Mouse (Mus musculus) cerebellum, adult 11 months (tissue): ENCODE measurements around the gene Rtn4rl1.

Source experiments
- DNase-seq: peaks from one replicate; pipeline ENCODE4 v3.0.0; 2022

Gene Rtn4rl1

DNA sequence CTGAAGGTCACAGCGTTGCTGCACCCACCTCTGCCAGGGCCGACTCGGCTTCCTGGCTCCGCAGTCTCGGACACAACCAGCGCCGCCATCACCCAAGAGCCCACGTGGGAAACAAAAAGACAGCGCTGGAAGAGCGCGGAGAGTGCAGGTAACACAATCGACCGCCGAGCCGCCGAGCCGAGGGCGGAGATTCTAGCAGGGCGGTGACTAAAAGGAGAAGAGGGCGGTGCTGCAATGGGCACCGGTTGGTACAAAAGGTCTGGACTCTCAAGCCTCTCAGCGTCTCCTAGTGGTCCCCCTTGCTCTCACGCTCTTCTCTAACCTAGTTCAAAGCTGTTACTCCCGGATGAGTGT, 3.2 kb upstream of the Rtn4rl1 start:
- peak; percentile 74 for DNase-seq

DNA sequence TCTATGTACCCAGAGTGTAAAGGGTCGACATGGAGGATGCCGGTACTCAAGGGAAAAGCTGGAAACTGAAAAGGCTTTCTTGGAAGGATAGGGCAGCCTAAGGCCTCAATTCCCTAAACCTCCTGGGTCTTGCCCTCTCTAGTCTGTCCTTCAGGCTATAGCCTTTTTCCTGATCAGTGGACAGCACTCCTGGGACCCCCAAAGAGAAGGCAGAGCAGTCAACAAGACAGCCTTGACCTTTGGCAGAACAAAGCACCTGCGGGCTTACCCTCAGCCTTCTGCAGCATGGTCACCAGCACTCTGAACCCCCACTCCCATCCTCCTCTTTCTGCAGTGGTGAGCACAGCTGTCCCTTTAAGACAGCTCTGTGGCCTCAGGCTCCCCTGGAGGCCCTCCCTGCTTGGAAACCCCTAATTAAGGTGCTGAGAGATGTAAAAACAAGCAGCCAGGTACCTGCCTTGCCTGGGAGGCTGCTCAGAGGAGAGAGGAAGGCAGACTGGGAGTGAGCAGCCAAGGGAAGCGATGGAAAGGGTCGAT, 2.6 kb upstream of the Rtn4rl1 start, which contains the start of gene Dph1:
TSS of gene Dph1 (minus strand) at position 337 of the 537 bp plus-strand sequence.
- no peak for DNase-seq

DNA sequence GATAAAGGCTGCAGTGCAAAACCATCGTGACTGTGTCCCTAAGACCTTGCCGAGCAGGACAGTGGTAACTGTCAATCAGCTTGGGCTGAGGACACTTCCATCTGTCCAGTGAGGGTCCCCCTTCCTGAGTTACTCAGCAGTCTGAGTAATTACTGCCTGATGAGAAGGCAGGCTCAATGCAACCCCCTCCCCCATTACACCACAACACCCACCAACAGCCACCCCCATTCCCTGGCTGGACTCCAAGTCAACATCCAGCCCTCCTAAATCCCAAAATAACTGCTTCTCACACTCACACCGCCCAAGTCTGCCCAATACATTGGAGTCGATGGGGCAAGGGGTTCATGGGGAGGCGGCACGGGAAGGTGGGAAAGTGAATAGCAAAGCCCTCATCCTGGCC, 1.7 kb upstream of the Rtn4rl1 start:
- no peak for DNase-seq

DNA sequence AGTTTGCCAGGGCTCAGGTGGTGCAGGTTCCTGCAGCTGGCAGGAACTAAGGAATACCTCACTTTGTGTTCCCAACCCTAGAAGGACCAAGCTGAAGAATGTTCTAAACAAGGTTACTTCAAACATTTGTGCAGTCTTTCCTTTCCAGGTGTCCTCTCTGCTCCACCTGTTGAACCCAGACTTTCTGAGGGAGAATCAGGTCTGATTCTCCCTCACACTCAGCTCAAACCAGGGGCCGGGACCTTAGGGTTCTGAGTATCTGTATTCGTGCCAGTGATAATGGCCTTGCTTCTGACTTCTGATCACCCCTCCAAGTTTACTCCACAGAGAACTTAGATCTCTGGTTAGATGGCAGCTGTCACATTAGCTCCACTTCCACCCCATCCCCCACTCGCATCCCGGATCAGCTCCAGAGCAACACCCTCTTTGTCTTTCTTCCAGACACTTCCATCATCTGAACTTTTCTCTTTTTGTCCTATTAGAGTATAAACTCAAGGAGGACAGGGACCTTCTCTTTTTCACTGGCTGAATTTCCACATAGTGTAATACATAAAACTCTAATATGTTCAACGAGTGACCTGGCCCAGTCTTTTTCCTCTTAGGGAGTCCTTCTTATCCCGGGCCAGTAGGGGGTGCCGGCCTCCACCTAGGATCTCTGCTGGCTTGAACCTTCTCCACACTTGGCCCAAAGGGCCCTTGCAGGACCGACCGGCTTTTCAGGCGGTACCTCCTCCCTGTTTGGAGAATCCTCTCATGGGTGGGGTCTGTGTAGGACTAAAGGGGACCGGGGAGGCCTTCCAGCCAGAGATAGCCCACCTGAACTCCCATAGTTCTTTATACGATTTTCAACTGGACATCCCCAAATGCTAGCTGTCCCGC, 1.0 kb upstream of the Rtn4rl1 start:
- DNase-seq = peak; percentile 85

DNA sequence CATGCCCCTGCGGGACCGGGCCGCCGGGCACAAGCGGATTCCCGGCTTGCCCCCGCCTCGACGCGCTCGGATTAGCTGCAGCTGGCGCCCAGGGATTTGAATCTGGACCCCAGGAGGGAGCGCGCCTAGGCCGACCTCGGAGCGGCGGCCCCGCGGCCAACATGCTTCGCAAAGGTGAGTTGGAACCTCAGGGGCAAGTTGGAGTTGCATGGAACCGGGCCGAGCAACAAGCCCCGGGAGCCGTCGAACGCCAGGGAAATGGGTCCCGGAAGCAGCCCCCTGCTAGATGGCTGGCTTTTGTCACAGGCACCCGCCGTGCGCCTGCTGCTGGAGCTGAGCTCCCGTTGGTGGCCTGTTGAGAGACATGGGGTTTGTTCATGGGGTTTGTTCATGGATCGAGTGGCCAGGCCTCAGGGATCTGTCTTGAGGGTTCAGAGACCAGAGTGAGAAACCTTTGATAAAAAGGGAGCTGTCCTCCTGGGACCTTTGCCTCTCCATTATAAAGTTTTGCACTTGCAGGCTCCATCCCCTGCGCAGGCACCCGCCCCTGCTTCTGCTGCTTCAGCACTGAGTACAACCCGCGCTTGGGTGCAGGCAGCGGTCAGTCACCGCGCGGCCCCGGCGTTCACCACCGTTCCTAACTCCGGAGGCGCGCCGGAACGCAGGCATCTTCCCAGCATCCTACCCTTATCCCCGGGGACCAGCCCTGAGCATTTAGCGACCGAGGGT, 702 bp downstream of the Rtn4rl1 start:
- DNase-seq = no peak

DNA sequence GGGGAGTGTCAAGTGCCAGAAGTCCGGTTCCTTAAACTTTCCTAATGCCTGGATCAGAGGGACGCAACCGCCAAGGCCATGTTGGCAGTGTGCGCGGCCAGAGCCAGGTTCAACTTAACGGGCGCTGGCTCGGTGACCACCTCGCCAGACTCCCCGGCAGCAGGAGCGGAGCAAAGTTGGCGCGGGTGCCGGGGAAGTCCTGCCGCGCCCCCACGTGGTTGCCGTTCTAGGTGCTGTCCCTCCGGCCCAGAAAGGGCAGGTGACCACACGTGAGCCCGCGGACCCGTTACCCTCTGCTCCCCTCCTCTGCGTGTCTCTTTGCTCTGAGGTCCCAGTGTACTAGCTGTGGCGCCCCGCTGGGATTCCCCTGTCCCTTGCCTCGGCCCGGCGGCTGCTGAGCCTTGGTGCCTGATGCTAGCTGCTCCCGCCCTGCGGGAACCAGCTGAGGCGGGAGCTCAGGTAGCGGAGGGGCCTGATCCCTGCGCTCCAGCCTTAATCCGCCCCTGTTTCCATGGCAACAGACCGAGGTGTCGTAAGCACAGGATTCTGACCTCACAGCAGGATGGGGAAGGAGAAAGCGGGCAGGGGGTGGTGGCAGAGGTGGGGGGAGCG, 1.4 kb downstream of the Rtn4rl1 start:
- DNase-seq = peak; percentile 75

DNA sequence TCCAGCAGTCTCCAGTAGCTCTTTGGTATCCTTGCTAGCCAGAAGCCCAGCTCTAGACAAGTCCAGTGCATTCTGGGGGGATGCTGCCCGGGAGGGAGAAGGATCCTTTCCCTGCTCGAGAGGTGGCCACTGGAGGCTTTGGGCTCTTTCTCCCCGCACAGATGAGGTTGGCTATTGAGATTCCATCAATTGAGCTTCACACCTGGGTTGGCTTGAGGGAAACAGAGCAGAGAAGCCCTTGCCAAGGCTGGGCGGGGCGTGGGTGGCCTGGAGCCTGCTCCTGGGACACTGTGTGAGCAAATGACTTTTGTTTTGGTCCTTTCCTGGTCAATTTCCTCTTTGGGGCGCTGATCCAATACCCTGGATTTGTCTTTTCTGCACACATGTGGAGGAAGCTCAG, 2.5 kb downstream of the Rtn4rl1 start:
- no peak for DNase-seq

DNA sequence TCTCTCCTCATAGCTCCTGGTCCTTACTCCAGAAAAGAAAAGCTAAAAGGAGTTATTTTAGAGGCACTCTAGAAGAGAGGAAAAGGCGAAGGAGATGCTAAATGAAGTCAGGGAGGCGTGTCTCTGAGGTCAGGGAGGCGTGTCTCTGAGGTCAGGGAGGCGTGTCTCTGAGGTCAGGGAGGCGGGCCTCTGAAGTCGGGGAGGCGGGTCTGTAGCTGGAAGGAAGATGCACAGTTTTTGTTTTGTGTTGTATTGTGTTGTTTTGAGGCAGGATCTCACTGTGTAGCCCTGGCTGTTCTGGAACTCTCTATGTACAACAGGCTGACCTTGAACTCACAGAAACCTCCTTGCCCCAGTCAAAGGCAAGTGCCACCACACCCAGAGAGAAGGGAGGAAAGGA, 4.4 kb downstream of the Rtn4rl1 start:
- no peak for DNase-seq

DNA sequence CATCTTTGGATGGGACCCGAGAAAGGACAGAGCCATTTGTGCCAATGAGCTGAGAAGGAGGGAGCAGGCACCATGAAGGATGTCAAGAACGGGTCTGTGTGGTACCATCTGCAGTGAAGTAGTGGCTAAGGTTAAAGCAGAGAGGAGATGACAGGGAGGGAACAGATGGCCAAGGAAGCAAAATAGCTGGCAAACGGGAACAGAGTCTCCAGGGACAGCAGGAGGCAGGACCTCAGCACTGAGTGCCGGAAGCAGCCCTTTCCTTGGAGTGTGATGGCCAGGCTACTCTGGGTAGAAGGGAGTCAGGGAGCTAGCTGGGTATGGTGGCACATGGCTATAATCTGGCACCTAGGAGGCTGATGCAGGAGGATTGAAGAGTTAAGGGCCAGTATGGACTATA, 5.2 kb downstream of the Rtn4rl1 start:
- DNase-seq = peak; percentile 66

DNA sequence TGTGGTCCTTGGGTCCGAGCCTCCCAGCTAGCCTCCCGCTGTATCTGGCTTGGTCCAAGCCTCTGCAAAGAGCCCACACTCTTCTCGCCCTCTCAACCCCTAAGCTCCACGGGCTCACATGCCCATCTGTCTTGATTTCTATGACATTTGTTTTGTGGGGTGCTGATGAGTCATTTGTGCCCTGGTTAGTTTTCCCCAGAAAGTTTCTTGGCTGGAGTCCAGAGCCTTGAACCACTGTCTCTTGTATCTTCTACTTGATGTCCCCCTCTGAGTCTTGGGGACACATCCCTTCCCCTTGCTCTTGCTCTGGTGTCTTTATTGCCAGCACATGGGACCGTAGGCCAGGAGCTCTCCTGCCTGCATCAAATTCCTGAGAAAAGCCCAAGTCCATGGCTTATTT, 6.4 kb downstream of the Rtn4rl1 start:
- DNase-seq = no peak

DNA sequence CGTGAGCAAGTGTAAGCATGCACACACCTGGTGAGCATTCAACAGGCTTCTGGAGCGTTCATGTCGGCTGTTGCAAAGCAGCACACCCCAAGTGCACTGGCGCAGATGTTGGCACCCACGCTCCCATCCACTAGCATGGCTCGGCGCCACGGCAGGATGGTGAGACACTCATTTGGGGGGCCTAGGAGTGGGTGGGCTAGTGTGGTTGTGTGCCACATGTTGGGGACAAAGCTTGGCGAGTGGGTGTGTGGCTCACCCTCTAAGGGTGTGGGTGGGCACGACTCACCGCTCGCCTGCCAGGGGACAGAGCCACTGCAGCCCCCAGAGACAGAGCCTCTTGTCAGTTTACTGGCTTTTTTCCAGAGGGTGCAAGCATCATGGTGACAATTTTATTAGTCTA, 7.4 kb downstream of the Rtn4rl1 start:
- no peak for DNase-seq

DNA sequence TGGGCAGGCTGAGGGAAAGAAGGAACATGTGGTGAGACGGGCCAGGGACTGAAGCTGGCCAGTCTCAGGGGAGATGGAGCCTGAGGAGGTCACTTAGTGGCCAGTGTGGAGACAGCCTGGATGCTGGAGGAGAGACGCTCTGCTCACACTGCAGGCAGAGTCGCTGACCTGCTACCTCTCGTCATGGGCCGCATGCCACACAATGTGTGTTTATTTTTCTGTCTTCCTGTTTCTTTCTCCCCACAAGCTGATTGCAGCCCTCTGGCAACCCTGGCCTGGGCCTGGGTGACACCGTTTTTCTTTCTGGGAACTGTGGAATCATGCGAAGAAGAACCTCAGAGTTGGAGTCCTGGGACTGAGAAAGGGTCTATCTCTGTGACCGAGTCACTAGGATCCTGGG, 8.1 kb downstream of the Rtn4rl1 start:
- no peak for DNase-seq

DNA sequence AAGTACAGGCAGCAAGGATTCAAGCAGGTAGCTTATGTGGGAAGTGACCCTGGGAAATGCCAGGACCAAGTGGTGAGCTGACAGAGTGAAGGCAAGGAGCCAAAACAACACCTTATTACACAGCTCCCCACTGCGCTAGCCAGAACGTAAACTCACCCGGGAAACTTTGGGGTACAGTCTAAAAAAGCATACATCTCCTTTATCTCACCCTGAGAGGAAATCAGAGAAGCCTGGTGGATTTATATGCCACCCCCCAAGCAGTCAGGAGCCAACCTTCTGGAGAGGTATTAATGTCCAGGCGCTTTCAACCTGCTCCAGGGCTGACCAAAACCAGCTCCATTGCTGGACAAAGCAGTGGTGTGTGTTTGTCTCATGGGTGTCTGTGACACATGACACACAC, 10.3 kb downstream of the Rtn4rl1 start:
- DNase-seq = no peak

DNA sequence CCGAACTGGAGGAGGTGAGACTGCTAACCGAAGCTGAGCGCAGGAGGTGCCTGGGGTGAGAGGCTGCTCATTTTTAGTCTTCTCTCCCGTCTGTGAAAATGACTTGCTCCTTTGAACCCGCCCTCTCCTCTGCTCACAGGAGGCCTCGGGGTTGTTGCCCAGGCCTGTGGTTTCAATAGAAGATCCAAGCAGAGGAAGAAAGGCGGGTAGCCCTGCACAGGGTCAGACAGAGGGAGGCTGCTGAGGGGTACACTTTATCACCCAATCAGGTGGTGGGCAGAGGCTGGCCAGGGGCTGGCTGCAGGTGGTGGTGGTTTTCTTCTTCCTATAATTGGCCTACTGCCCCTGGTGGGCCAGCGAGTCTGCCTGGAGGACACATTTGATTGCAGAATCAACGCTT, 10.9 kb downstream of the Rtn4rl1 start:
- no peak for DNase-seq

DNA sequence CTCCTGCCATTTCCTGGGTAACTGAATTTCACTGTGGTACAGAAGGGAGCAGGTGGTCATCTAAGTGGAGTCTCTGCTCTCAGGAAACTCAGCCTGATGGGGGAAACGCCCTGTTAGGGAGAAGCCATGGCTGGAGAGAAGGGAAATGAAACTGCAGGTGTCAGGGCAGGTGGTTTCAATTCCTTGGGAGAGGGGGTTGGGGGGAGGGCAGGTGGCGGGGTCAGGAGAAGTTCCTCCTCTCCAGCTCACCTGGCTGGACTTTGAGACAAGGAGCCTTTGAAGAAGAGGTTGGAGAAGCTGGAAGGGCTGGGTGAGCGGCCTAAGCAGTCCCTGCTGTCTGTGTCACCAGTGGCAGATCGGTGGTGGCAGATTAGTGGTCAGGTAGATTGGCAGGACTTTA, 12.8 kb downstream of the Rtn4rl1 start:
- DNase-seq = no peak

DNA sequence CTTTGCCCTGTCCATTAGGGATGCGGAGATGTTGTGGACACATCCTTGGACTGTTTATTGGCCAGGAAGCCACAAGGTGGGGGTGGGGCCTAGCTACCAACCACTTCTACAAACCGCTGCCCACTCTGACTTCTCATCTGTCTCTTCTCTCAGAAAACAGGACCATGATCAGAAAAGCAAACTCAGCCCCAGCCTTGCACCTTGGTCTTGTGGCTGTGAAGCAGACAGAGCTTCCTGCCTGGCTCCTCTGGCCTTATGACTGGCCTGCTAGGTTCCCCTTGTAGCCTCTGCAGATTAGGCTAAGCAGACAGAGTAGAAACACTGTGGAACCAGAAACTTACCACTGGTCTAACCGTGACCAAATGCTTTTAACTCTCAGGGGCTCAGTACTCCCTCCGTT, 15.8 kb downstream of the Rtn4rl1 start:
- DNase-seq = no peak

DNA sequence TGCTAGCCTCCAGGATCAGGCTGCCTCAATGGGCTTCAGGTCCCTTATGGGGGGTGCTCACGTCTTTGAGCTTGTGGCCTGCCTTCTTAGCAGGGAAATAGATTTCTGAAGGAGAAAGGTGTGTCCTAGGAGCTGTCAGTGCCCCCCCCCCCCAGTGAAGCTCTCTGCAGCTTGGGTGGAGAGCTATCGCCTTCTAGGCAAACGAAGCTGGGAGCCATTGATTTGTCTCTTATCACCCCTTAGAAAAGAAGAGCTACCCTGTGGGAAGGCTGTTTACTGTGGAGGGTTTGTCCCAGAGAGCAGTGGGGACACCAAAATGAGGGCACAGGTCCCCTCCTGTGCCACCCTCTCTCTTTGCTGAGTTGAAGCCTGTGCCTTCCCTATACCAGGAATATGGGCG, 16.5 kb downstream of the Rtn4rl1 start:
- no peak for DNase-seq

DNA sequence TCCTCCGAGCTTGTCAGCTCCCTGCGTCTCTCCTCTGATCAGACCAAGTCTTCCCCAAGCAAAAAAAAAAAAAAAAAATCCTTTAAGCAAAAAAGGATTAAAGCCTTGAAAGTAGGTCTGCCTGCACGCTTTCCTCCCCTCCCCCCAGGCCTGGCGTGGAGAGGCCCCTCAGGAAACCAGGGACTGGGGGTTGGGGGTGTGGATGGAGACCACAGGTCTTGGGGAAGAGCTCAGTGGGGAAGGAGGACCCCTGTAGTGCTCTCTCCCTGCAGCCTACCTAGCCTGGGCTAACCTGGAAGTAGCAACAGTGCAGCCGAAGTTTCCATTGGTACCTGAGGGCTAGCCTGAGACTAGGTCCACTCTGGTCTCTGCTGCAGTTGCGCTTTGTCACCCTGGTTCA, 17.2 kb downstream of the Rtn4rl1 start:
- no peak for DNase-seq

DNA sequence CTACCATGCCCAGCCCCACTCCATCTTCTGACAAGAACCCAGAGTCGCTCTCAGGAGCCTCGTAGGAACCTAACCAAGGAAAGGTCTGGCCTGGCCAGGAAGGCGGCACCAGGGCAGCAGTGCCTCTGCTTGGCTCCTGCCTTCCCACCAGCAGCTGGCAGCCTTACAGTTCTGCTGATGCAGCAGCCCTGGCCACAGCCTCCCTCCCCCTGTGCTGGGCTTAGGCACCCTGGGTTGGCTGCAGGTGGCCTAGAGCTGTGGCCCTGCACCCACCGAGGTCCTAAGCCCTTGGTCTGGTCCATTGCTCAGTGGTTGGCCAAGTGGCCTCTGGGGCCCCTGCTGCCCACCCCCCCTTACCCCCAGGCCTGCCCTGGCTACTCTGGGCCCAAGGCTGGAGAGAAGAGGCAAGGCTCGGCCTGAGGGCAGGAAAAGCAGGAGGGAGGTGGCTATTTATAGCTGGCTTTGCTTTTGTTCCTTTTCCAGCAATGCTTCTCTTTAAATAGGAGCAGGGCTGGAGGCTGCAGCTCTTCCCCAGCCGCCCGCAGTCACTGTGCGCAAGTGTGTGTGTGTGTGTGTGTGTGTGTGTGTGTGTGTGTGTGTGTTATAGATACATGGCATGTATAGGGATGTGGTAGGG, 18.6 kb downstream of the Rtn4rl1 start:
- DNase-seq = no peak

DNA sequence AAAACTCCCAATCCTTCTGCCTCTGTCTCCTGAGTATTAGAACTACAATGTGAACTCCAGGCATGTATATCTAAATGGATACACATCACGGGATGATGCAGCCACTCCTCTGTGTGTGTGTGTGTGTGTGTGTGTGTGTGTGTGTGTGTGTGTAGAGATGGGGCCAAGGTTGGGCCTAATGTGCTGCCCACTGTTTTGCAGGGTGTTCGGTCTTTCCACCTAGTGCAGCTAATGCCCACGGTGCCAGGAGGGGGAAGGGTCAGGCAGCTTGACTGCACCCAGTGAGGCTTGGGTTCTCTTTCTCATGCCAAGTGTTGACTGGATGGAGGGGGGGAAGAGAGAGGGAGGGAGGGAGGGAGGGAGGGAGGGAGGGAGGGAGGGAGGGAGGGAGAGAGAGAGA, 19.3 kb downstream of the Rtn4rl1 start:
- DNase-seq = no peak

DNA sequence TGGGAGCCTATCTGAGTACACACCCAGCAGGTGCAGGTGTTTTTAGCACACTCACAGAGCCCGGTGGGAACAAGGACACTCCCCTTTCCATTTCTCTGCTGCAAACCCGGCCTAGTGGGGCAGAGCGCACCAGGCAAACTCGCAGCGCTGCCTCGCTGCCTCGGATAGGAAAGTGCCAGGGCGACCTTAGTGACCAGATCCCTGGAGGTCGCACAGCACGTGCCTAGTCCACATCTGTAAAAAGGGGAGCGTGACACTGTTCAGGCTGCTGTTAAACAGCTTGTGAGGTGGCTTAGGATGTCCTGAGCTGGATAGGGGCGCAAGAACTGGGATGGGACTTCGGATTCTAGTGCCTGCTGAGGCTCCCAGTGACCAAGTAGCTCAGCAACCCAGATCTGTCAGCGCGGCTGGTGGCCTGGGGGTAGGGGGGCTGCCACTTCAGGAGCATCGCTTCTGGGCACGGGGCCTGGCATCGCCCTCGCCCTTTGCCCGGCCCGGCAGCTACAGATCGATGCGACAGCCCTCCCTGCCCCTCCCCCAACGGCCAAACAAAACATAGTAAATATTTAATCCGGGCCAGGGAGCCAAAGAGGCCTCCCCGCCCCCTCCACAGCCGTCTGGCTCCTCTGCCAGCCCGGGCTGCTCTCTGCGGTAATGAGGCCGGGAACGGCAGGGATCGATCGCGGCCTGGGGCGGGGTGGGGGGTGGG, 19.9 kb downstream of the Rtn4rl1 start:
- DNase-seq = peak; percentile 70
